Mouse (Mus musculus): ENCODE measurements at regions not wholly inside any gene's neighbourhood (a gene's known extent, or its start where the extent isn't known, plus 50 kb on each side); places are given as distances from the start of the nearest gene placed in this dataset.
A peak's percentile ranks its signal among the peaks of the same experiment; 100 is the strongest.
"Not testable (repeated sequence)": the region's sequence is repeated elsewhere in the genome, so short reads cannot be mapped to it uniquely, and the experiment has no call there.

DNA sequence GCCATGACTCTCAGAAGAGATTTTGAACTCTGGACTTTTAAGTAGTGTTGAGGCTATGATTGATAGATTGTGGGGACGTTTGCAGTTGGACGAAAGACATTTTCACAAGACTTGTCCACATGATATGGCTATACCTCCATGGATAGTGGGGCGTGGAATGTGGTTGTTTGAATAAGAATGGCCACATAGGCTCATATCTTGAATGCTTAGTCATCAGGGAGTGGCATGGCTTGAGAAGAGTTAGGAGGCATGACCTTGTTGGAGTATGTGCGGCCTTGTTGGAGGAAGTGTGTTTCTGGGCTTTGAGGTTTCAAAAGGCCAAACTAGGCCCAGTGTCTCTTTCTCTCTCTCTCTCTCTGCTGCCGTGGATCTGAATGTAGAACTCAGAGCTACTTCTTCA, 204.7 kb upstream of the Pclo start:
- DNase-seq, result no peak

DNA sequence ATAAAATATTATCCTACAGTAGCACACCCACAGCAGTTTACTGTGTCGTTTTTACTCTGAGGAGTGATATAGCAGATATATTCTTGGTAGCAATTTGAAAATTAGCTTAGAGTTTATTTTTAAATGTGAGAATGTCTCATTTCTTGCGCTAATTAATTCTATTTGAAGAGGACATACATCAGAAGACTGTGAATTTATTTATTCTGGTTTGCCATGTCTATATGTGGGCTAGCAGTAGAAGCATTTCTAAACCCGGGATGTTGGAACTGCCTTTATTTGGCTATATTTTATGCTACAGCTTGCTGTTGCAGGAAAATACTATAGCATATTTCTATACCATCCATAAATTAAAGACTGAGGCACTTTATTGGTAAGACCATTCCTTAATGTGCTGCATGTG, 203.0 kb upstream of the Pclo start:
- DNase-seq, result no peak

DNA sequence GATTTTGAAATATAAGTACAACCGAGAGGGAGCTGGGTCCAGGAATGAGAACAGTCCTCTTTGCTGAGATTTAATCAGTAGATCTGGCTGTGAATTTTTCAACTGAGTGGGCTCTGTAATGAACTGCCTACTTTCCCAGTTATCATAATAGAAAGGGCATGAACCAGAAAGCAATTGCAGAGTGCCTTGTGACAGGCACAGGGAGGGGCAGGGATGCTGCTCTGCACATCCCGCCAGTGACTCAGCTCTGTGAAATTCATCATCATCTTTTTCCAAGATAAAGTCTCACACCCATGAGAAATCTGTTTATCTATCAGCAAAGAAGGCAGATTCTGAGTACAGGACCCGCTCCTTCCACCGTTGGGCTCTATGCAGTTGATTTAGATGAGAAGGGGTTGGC, 194.5 kb upstream of the Pclo start:
- DNase-seq, result no peak

DNA sequence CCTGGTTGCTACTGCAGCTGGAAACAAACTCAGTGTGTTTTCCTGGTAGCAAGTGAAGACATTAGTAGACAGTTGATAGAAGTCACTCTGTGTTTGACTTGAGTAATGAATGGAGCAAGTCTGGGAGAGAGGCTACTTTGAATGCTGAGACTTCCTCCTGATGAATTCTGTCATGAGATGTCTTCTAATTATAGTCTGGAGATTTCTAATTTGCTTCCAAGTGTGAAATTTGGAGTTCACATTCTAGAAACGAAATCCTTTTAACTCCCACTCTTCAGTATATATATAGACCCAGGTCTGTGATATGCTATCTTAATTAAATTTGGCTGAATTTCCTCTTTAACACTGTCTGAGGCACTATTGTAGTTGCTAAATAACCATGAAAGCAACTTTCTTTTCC, 192.7 kb upstream of the Pclo start:
- DNase-seq, result no peak

DNA sequence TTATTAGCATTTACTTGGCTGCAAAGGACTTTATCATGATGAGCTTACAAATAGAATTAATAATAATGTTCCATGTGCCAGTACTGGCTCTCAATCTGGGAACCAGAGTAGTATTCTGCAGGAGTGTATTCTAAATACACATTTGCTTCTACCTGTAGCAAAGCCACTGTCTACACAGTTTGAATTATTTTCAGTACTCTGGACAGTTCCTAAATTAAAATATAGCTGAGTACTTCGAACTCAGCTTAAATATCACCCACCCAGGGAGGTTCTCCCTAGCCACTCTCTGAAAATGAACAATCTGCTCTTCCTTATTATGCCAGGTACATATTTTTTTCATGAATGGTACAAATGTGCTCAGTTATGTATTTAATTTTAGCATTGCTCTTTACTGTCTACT, 154.3 kb upstream of the Pclo start:
- no peak for DNase-seq

DNA sequence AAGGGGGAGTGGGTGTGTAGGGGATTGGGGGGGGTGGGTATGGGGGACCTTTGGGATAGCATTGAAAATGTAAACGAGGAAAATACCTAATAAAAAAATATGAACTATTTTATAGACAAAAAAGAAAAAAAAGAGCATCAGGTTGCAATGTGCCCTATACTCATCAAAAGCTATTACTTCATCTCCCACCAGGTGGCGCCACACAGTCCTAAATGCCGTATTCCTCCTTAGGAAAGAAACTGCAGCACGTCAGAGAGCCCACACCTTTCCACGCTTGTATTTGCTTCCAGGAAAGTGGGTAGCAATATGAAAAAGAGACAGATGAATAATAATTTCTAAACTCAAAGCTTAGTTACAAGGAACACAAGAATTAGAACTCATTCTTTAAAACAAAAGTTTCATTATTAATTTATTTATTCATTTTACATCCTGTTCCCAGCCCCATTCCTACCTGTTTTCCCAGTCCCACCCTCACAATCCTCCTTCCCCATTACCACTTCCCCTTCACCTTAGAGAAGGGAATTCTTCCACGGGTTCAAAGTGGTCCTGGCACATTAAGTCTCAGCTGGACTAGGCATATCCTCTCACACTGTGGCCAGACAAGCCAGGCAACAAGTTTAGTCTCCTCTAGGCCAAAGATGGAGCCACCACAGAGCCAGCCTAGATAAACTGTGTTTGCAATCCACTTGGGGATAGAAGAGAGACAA, 125.4 kb upstream of the Pclo start:
- DNase-seq, result peak; percentile 42

DNA sequence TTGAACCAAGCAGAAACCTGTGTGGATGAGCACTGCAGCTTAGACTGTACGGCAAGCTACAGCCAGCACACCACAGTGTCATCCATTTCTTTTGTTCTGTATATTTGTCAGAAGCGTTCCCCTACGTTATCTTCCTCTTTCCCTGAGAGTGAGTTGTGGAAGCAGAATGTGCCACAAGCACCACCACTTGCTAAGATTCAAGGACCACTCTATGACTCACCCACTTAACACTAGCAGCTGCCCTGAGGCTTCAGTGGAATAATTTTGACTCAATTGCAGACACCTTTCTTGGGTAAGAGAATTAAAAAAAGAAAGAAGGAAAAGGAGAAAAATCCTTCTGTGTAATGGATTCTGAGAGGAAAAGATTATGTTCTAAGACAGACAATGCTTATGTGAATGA, 122.9 kb upstream of the Pclo start:
- DNase-seq, result no peak

DNA sequence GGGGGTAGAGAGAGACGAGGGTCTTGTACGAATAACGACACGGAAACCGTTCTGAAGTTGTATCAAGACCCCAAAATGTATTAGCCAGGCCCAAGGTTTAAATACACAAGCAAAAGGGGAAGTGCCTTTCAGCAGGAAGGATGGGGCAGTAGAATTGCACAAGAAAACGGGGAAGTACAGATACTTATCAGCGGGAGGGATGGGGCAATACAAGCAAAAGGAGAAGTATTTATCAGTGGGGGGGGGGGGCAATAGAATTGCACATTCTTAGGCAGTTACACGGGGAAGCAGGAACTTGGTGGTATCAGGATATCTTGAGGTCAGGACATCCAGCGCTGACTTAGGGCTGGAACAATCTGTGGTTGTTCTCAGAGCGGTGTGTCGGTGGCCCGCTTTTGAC, 111.3 kb upstream of the Pclo start:
- not testable (repeated sequence) for DNase-seq

DNA sequence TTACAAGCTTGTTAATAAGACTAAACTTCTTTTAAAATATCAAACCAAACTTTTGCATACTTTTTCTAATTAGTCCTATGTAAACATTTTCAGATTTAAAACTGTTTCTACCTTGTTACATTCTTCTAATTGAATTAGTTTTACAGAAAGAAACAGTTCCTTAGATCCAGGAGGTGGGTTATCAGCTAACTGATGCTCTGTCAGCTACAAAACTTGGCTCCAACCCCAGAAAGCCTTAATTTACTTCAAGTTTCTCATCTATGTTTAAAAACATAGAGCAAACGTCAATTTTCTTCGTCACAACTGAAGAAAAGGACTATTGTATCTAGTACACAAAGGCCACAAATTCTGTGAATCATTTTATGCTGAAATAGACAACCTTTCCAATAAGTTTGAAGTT, 110.4 kb upstream of the Pclo start:
- DNase-seq, result no peak

DNA sequence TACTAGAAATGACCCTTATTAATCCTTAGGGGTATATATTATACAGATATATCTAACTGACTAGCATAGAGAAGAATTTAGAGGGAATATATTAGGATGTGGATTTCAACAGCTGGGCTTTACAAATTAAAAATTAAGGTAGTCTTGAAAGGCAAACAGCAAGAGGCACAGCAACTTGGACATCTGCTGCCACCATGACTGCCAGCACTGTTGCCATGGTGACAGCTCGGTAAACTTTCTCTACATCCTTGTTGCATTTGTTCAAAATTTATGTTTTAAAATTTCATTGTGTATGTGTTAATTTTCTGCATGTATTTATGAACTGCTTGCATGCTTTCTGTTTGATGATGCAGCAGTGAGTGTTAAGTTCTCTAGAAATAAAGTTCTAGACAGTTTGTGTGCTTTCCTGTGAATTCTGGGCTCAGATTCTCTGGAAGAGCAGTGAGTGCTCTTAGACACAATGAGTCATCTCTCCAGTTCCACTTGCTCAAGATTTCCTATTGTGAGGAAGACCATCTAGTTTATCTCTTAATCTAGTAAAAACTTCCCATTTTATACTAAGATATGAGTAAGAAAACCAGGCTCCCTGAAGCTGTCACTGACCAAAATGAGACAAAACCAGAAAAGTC, 99.4 kb upstream of the Pclo start:
- no peak for DNase-seq

DNA sequence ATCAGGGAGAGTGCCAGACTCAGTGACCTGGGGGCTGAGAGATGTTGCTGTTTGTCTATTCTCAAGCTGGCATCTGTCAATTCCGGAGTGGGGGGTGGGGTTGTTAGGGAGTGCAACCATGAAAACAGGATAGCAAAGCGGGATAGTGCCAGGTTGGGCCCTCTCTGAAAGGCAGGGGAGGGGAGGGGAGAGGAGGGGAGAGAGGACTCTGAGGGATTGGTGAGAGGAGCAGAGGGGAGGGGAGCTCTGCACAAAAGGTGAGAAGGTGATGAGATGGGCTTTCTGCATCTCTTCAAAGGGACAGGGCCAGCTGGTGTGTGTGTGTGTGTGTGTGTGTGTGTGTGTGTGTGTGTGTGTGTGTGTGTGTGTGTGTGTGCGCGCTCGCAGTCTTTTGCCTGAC, 61.6 kb upstream of the Pclo start:
- no peak for DNase-seq

Measured in liver (tissue).